Mouse (Mus musculus) intestine, embryonic 16.5 days (tissue): Measurements from ENCODE around the gene Wasf1. TPM values are rescaled to one million over a fixed set of nuclear protein-coding genes. Genes with fewer than 3 reads are reported as not detected.

ENCODE experiments used
- ATAC-seq: fragments of 200-750 bp; cut with Nextera tagmentation; 2 replicates; pipeline ENCODE4 v1.8.0; 2017; ENCODE audit warnings: moderate TSS enrichment, moderate library complexity
- H3K27ac ChIP-seq: fragments of 300-500 bp; sonication (generic); 2 replicates; pipeline ENCODE4 v1.5.1; 2014; ENCODE audit warnings: mild to moderate bottlenecking, low read length
- H3K27me3 ChIP-seq: fragments of 300-500 bp; sonication (generic); replicated peaks from 2 replicates; pipeline ENCODE4 v1.6.1; 2014; ENCODE audit warnings: low read length, control low read depth, mixed read lengths; ENCODE audit not compliant: control insufficient read depth, insufficient read depth
- H3K36me3 ChIP-seq: fragments of 300-500 bp; sonication (generic); 2 replicates; pipeline ENCODE4 v1.6.1; 2014; ENCODE audit warnings: low read length, control low read depth; ENCODE audit not compliant: control insufficient read depth, insufficient read depth
- H3K4me1 ChIP-seq: fragments of 300-500 bp; sonication (generic); 2 replicates; pipeline ENCODE4 v1.6.1; 2014; ENCODE audit warnings: low read length, control low read depth, mixed read lengths; ENCODE audit not compliant: control insufficient read depth, insufficient read depth
- H3K4me2 ChIP-seq: fragments of 300-500 bp; sonication (generic); 2 replicates; pipeline ENCODE4 v1.6.1; 2014; ENCODE audit warnings: low read depth, low read length, control low read depth
- H3K4me3 ChIP-seq: fragments of 300-500 bp; sonication (generic); 2 replicates; pipeline ENCODE4 v1.5.1; 2014; ENCODE audit warnings: mild to moderate bottlenecking, low read length
- H3K9ac ChIP-seq: fragments of 300-500 bp; sonication (generic); 2 replicates; pipeline ENCODE4 v1.6.1; 2014; ENCODE audit warnings: low read depth, low read length
- H3K9me3 ChIP-seq: fragments of 300-500 bp; sonication (generic); 2 replicates; pipeline ENCODE4 v1.6.1; 2016; ENCODE audit warnings: low read length, control low read depth; ENCODE audit not compliant: control insufficient read depth
- WGBS: fragments of 180-500 bp; shearing (Covaris S2); extraction: QIAGEN DNeasy Blood & Tissue Kit; methylation state at CpG from one replicate; pipeline ENCODE4 v1.1.7; 2014; 5-methylcytosine and 5-hydroxymethylcytosine counted together
- polyA plus RNA-seq: library from polyadenylated mRNA; unstranded; fragments of >200 nt; fragmentation: Nextera tagmentation; extraction: Ambion mirVana; gene quantifications from 2 replicates; pipeline ENCODE4 v1.2.1, GENCODE M21; 2015

Wasf1 gene
- polyA plus RNA-seq, 1 experiment from 2014 or later = 10.4 TPM

GRCm38 (mm10) chr10:40856703-40857102, 26.6 kb upstream of the Wasf1 start:
- no peak overlapping the region for H3K9ac ChIP-seq
- 87% methylated on average over 7 of the region's 7 CpGs for WGBS
- no peak overlapping the region for H3K4me3 ChIP-seq
- no peak for ATAC-seq
- H3K36me3 ChIP-seq = no peaks in the 10 kb centered on the region
- no peaks in the 10 kb centered on the region for H3K27me3 ChIP-seq
- H3K9me3 ChIP-seq = no peaks in the 10 kb centered on the region
- H3K27ac ChIP-seq = no peak overlapping the region
- H3K4me1 ChIP-seq = no peaks in the 10 kb centered on the region
- no peak overlapping the region for H3K4me2 ChIP-seq

- Histone ChIP-seq H3K27ac (no peak overlapping the region), H3K4me2 (no peak overlapping the region), H3K36me3 (no peaks in the 10 kb centered on the region), H3K27me3 (no peaks in the 10 kb centered on the region), H3K4me3 (no peak overlapping the region), H3K4me1 (no peaks in the 10 kb centered on the region), H3K9ac (no peak overlapping the region), H3K9me3 (no peaks in the 10 kb centered on the region)
- no peak for ATAC-seq
- WGBS = 75% methylated on average over 8 of the region's 8 CpGs
Observed at GRCm38 (mm10) chr10:40857599-40857998, 25.7 kb upstream of the Wasf1 start.

DNA sequence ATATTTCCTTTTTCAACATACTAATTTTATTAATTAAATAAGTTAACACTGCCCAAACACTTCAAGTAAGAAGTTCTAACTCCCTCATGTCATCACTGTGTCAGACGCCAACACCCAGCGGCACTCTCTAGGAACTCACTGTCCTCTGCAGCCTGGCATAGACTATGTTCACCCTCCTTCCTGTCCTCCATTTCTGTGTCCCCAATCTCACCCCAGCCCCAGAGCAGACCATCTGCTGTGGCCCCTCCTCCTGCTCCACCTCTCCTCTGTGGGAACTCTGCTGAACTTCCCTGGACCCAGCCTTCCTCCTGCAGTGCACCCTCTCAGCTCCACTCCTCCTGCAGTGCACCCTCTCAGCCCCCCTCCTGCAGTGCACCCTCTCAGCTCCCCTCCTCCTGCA, 15.2 kb upstream of the Wasf1 start:
- Histone ChIP-seq H3K27me3 (no peaks in the 10 kb centered on the region), H3K27ac (no peak overlapping the region), H3K4me3 (no peak overlapping the region), H3K36me3 (no peaks in the 10 kb centered on the region), H3K9ac (no peak overlapping the region), H3K4me2 (no peak overlapping the region), H3K4me1 (0 out of 2 replicates have a peak, but pooled peaks cover 3% of the 10 kb centered on the region), H3K9me3 (no peaks in the 10 kb centered on the region)
- 79% methylated on average over 2 of the region's 2 CpGs for WGBS
- ATAC-seq = no peak

- Histone ChIP-seq H3K27ac (no peak overlapping the region), H3K36me3 (no peaks in the 10 kb centered on the region), H3K27me3 (no peaks in the 10 kb centered on the region), H3K4me2 (no peak overlapping the region), H3K9ac (no peak overlapping the region), H3K4me3 (no peak overlapping the region), H3K9me3 (no peaks in the 10 kb centered on the region), H3K4me1 (0 out of 2 replicates have a peak, but pooled peaks cover 3% of the 10 kb centered on the region)
- WGBS = 81% methylated on average over 2 of the region's 2 CpGs
- ATAC-seq = no peak
Observed at GRCm38 (mm10) chr10:40871301-40871700, 12.0 kb upstream of the Wasf1 start.

DNA sequence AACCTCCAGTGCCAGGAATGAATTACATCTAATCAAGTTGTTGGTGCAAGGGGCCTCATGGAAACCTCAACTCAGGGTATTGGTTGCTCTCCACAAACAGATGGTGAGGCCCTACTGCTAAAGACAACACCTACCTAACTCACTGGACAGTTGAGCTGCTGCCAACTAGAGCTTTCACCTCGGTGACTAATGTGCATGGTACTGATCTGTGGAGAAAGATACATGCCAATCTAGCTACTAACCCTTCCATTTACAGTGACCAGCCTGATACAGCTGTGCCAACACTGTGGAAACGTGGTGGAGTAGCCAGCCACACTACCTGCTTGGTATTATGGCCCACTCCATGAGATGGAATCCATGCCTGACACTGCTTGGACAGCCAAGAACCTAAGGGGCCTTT, 11.2 kb upstream of the Wasf1 start:
- no peak overlapping the region for H3K9ac ChIP-seq
- H3K27ac ChIP-seq = no peak overlapping the region
- H3K9me3 ChIP-seq = no peaks in the 10 kb centered on the region
- 86% methylated on average over 2 of the region's 2 CpGs for WGBS
- no peaks in the 10 kb centered on the region for H3K27me3 ChIP-seq
- no peak overlapping the region for H3K4me2 ChIP-seq
- H3K36me3 ChIP-seq = no peaks in the 10 kb centered on the region
- no peak for ATAC-seq
- no peak overlapping the region for H3K4me3 ChIP-seq
- 0 out of 2 replicates have a peak, but pooled peaks cover 3% of the 10 kb centered on the region for H3K4me1 ChIP-seq

- Histone ChIP-seq H3K36me3 (no peaks in the 10 kb centered on the region), H3K9me3 (no peaks in the 10 kb centered on the region), H3K4me2 (no peak overlapping the region), H3K4me3 (no peak overlapping the region), H3K27ac (no peak overlapping the region), H3K4me1 (peaks cover 16% of the 10 kb centered on the region), H3K27me3 (no peaks in the 10 kb centered on the region), H3K9ac (no peak overlapping the region)
- WGBS = 85% methylated on average over 3 of the region's 3 CpGs
- ATAC-seq = no peak
Observed at GRCm38 (mm10) chr10:40878246-40878645, 5.0 kb upstream of the Wasf1 start.

GRCm38 (mm10) chr10:40879969-40880368, 3.3 kb upstream of the Wasf1 start:
- no peak overlapping the region for H3K9ac ChIP-seq
- H3K36me3 ChIP-seq = no peaks in the 10 kb centered on the region
- no peak overlapping the region for H3K4me3 ChIP-seq
- WGBS = 87% methylated on average over 9 of the region's 9 CpGs
- ATAC-seq = no peak
- H3K4me2 ChIP-seq = no peak overlapping the region
- no peaks in the 10 kb centered on the region for H3K27me3 ChIP-seq
- peaks cover 16% of the 10 kb centered on the region for H3K4me1 ChIP-seq
- no peaks in the 10 kb centered on the region for H3K9me3 ChIP-seq
- no peak overlapping the region for H3K27ac ChIP-seq

GRCm38 (mm10) chr10:40881236-40881635, 2.0 kb upstream of the Wasf1 start:
- Histone ChIP-seq H3K36me3 (no peaks in the 10 kb centered on the region), H3K4me1 (peaks cover 16% of the 10 kb centered on the region), H3K27me3 (no peaks in the 10 kb centered on the region), H3K4me3 (no peak overlapping the region), H3K9me3 (no peaks in the 10 kb centered on the region), H3K27ac (no peak overlapping the region), H3K9ac (no peak overlapping the region), H3K4me2 (no peak overlapping the region)
- WGBS = 65% methylated on average over 3 of the region's 3 CpGs
- no peak for ATAC-seq

DNA sequence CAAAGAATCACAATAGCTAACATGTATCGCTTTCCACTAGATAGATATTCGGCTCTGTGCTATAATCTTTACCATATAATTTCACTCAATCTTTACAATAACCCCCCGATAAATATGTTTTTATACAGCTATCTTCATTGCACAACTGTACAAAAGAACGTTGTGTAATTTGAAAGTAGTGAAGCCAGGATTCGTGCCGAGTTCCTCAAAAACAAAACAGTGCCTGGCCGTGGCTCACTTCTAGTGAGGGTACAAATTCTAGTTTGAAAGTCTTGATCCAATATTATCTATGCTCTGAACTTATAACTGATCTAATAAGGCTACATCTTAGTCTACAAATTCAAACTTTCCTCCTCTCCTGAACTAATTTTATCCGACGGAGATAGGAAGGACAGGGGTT, 942 bp upstream of the Wasf1 start:
- Histone ChIP-seq H3K36me3 (no peaks in the 10 kb centered on the region), H3K4me1 (peaks cover 16% of the 10 kb centered on the region), H3K9ac (peak overlapping the region; percentile 86), H3K4me2 (peak overlapping the region; percentile 53), H3K27me3 (no peaks in the 10 kb centered on the region), H3K4me3 (peak overlapping the region; percentile 74), H3K9me3 (no peaks in the 10 kb centered on the region), H3K27ac (peak overlapping the region; percentile 70; the same call in 1 of the 2 replicates)
- no peak for ATAC-seq
- 12% methylated on average over 9 of the region's 9 CpGs for WGBS

DNA sequence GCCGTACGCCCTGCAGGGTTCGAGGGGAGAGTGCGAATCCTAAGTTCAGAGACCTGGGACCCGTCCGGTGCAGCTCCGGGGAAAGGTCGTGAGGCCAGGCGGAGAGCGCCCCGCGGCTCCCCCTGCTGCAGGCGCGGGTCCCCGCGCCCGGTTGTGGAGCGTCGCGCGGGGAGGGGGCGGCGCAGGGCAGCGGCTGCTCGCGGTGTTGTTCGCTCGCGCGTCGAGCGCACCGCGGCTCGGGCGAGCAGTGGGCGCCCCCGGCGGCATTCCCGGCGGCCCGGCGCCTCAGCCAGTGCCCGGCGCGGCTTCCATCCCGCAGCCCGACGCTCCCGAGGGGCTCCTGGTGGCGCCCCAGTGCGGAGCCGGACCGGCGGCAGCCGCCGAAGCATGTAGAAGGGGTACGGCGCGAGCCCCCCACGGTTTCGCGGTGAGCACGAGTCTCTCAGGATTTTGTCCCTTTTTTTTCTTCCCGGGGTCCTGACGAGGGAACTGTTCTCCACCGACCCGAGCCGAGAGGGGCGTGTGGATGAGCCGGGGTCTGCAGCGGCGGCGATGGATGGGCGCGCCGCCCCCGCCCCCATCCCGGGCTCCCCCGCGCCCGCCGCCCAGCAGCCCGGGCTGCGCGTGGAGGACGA, 486 bp downstream of the Wasf1 start:
- under 1% methylated on average over 74 of the region's 87 CpGs for WGBS
- ATAC-seq = peak; percentile 86
- peaks cover 16% of the 10 kb centered on the region for H3K4me1 ChIP-seq

More for the DNA sequence above, 486 bp downstream of the Wasf1 start:
- peak overlapping the region; percentile 74 for H3K4me3 ChIP-seq
- no peaks in the 10 kb centered on the region for H3K27me3 ChIP-seq
- no peaks in the 10 kb centered on the region for H3K9me3 ChIP-seq
- H3K27ac ChIP-seq = peak overlapping the region; percentile 83
- H3K9ac ChIP-seq = peak overlapping the region; percentile 81
- peak overlapping the region; percentile 82 for H3K4me2 ChIP-seq
- no peaks in the 10 kb centered on the region for H3K36me3 ChIP-seq
